Mouse (Mus musculus): ENCODE results near the gene Rplp1.

Rplp1 gene

DNA sequence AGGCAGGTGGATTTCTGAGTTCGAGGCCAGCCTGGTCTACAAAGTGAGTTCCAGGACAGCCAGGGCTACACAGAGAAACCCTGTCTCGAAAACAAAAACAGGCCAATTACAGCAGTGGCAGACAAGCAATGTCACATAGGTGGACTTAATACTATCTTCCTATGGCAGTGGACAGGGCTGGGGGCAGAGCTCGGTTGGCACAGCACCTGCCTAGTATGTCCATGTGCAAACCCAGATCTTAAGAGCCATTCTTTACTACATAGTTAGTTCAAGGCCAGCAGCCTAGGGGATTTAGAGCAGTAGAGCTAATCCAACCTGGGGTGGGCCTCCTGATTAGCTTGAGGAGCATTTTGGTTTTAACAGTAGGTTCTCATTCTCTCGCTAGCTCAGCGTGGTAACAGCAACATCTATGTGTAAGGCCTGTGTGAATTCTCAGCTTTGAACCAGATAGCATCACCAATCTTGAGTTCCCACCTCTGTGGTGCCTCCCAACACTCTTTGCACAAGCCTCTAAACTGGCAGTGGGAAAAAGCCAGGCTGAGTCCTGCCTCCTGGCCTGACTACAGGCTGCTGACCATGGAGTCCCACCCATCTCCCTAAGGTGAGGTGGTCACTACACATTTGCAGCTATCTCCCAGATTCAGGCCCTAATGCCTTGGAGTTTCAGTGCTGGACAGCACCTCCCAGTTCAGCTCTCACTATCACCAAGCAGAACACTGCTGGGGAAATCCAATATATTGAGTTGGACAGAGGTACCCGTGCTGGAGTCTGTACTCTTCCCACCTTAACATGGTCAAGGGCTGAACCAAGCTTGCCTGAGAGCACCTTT, 2.8 kb downstream of the Rplp1 start:
- DNase-seq (ENCODE audit: low spot score), result no peak

DNA sequence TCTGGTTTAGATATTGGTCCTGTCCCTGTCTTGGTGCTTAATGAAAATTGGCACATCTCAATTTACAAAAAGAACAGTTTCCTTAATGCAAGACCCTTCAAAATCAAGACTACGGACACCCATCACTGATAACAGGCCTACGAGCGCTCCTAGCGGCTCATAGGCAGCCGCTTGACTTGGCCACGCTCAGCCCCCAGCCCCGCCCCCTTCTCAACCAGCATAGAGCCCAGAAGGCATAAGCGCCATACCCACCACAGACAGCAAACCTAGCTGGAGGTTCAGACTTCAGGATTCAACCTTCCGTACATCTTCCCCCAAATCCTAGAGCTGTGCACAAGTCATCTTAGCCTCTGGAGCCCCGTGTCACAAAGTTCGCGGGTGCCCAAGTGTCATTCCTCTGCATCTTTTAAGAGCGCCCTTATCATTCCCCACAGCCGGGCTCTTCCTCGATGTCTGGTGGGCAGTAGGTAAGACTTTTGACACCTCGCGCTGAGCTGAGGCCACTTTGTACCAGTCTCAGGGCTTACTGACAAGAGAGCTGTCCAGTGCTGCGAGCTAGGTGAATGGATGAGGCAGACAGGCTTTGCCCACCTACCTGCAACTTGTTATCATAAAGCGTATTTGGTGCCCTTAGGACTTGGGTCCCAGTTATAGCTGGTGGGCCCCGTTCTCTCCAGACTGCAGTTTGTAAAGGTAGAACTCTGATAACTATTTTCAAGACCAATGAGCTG, 3.7 kb downstream of the Rplp1 start:
- no peak for DNase-seq (ENCODE audit: low spot score)

- no peak for DNase-seq (ENCODE audit: low spot score)
Measured at GRCm38 (mm10) chr9:61909633-61910032, 4.7 kb downstream of the Rplp1 start.

DNA sequence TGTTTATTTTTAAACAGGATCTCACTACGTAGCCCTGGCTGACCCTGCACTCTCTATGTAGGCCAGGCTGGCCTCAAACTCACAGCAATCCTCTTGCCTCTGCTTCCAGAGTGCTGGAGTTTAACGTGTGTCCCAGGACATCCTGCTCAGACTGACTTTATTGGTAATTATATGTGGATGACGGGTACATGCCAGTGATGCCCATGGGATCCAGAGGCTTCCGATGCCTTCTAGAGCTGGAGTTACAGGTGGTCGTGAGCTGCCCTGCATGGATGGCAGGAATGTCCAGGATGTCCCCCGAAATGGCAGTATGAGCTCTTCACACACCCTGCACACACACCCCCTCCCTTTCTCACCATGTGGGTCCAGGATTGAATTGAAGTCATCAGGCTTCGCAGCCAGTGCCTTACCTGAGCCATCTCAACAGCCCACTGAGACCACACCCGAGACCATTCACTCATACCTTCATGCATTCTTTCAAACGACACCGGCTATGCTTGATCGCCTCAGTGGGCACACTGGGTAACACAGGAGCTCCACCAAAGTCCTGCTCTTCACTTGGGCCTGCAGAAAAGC, 5.4 kb downstream of the Rplp1 start:
- DNase-seq (ENCODE audit: low spot score), result no peak

DNA sequence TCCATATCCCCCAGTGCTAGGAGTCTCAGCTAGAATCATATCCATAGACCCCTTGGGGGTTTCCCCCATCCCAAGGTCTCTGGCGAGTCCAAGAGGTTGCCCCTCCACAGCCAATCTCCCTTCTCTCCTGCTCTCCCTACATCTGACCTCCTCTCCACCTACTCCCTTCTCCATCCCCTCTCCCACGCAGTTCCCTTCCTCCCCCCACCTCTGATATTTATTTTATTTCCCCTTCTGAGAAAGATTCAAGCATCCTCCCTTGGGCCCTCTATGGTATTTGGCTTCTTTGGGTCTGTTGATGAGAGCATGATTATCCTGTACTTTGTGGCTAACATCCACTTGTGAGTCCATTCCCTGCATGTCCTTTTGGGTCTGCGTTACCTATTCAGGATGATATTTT, 6.0 kb downstream of the Rplp1 start:
- DNase-seq (ENCODE audit: low spot score), result no peak

GRCm38 (mm10) chr9:61907621-61908295, 6.6 kb downstream of the Rplp1 start:
- DNase-seq (ENCODE audit: low spot score), result no peak

DNA sequence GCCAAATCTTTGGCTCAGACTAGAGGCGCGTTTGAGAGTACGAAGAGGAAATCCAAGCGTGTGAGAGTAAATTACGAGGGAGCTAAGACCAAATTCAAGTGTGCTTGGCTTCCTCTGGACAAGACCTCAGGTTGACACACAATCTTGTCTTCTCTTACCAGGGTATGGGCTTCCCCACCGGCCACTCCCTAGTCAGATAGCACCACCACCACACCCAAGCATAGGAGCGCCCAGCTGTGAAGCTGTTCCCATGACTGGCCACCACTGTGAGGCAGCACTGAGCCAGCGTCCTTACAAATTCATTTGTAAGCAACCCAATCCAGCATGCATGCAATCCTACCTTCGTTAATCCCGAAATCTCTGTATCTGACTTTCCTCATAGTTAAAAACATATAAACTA, 7.4 kb downstream of the Rplp1 start:
- DNase-seq (ENCODE audit: low spot score), result no peak

GRCm38 (mm10) chr9:61905576-61905975, 8.8 kb downstream of the Rplp1 start:
- no peak for DNase-seq (ENCODE audit: low spot score)

GRCm38 (mm10) chr9:61904201-61904600, 10.1 kb downstream of the Rplp1 start:
- no peak for DNase-seq (ENCODE audit: low spot score)

- DNase-seq (ENCODE audit: low spot score), result no peak
Measured at GRCm38 (mm10) chr9:61902445-61902844, 11.9 kb downstream of the Rplp1 start.

DNA sequence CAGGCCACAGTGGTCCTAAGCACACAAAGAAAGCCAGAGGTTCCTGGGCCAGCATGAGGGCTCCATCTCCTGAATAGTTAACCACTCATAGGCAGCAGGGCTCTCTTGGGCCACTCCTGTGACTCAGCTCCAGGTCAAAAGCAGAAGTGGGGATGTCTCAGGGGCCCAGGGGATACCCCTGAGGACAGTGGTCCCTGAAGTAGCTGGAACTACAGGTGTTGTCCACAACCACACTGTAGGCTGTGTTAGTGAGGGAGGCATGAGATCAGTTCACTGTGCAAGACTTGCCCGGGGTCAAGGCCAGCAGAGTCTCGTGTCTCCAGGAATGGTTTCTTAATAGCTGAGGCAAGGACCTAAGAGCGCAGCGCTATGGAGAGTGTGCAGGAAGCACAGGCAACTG, 12.8 kb downstream of the Rplp1 start:
- no peak for DNase-seq (ENCODE audit: low spot score)

GRCm38 (mm10) chr9:61899804-61900203, 14.5 kb downstream of the Rplp1 start:
- DNase-seq (ENCODE audit: low spot score), result peak; percentile 87

DNA sequence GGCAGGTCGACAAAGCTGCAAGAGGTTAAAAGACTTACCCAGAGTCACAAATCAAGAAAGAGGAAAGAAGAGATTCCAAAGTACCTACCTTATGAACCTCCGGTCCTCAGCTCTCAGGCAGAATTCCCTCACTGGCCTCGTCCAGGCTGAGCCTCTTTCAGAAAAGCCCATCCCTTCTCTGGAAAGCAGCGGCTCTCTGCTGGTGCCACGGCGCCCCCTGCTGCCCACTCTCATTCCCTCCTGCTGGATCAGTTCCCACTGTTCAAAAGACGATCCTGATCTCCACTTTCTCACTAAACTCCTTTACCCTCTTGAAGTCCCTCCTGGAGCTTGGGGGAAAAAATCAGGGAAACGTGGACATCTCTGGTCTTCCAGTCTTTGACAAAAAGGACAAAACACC, 15.9 kb downstream of the Rplp1 start:
- DNase-seq (ENCODE audit: low spot score), result peak; percentile 87

- no peak for DNase-seq (ENCODE audit: low spot score)
Measured at GRCm38 (mm10) chr9:61895014-61895413, 19.3 kb downstream of the Rplp1 start.

GRCm38 (mm10) chr9:61889855-61890254, 24.5 kb downstream of the Rplp1 start:
- no peak for DNase-seq (ENCODE audit: low spot score)

DNA sequence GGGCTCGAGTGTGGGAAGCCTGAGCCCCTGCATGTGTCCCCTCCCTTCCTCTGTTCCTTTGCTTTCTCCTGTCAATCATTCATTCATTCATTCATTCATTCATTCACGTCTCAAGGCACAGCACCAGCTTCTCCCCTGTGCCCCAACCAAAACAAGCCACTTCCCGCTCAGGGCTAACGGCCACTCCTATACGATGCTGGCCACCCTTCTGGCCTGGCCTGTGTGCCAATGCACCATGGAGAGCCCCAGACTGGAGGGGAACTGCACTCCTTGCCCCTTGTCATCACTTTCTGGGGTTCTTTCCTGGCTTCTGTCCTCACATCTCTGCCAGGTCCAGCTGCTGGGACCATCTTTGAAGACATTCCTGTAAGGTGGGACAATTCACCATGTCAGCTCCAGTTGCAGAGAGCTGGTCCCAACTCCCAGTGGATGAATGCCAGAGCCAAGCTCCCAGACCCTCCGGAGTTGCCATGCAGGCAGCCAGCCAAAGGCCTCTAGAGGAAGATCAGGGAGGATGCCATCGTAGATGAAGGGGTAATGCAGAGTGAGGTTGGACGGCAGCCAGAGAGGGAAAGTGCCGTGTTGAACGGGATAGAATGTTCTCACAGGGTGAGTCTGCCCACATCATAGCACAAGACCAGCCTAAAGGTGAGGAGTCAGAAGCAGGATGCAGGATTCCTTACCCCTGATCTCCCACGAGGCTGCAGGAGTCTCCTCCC, 26.5 kb downstream of the Rplp1 start:
- DNase-seq (ENCODE audit: low spot score), result no peak

DNA sequence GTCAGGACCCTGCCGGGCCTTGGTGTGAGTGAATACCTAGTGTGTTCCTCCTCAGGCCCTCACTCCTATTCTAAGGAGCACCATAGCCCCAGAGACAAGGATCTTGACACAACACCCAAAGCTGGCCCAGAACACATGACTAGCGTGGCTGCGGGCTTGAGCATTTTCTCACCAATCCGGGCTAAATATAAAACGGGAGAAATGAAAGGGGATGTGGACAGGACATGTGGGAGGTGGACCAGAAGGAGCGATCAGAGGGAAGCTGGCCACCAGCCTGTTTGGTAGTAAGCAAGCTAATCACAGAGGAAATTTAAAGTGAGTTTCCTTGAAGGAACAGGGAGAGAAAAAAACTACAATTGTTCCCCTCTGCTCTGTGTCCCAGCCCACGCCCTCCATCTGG, 28.4 kb downstream of the Rplp1 start:
- DNase-seq (ENCODE audit: low spot score), result peak; percentile 53

GRCm38 (mm10) chr9:61884936-61885335, 29.4 kb downstream of the Rplp1 start:
- no peak for DNase-seq (ENCODE audit: low spot score)

- no peak for DNase-seq (ENCODE audit: low spot score)
Measured at GRCm38 (mm10) chr9:61884375-61884774, 30.0 kb downstream of the Rplp1 start.

DNA sequence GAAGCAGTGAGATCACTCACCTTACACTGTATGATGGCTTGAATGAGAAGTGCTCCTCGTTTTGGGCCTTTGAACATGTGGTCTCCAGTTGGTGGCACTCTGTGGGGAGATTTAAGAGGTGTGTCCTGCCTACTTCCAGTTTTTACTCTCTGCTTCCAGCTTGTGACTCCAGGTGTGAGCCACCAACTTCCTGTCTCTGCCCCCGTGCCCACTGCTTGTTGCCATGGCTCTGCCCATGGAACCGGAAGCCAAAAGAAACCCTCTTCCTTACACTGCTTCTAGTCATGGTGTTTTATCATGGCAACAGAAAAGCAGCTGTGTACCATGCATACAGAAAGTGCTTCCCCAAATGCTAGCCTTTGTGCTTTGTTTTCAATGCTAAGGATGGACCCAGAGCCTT, 32.2 kb downstream of the Rplp1 start:
- no peak for DNase-seq (ENCODE audit: low spot score)

DNA sequence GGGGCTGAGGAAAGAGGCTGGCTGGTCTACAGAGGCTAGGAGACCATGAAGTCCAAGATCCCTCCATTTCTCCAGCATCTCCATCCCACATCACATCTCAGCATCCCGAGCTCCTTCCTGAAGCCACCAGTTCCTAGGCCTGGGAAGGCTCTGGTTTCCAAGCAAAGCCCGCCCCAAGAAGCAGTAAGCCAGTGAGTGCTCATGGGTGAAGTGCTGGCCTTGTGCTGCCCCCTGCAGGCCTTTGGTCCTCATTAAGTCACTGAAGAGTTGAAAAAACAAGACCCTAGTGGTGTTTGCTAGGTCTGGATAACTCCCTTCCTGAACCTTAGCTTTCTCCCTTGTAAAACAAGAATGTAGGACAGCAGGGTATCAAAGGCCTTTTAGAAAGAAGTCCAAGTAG, 35.5 kb downstream of the Rplp1 start:
- peak; percentile 77 for DNase-seq (ENCODE audit: low spot score)
